Mouse (Mus musculus) gastrocnemius, adult 18-20 months (tissue): ENCODE measurements around the gene Hoxc4. TPM values are rescaled to one million over a fixed set of nuclear protein-coding genes. Genes with fewer than 3 reads are reported as not detected.

ENCODE experiments used
- DNase-seq: peaks from one replicate; pipeline ENCODE4 v3.0.0; 2021; ENCODE audit warnings: low spot score
- microRNA-seq: library from miRNA; unstranded; fragments of <30 nt; microRNA quantifications from one replicate; pipeline ENCODE4 v1.2.0, GENCODE M21; 2021
- total RNA-seq, 2 experiments: library from RNA; stranded (reverse); gene quantifications; 2 replicates each; pipeline ENCODE4 v1.2.3; 2021

The Hoxc4 gene
- total RNA-seq, 2 experiments from 2014 or later, result 3.8 to 5.3 TPM

- DNase-seq, result no peak
Observed at GRCm38 (mm10) chr15:103083598-103083997, 64.9 kb downstream of the Hoxc4 start.

- no peak for DNase-seq
Observed at GRCm38 (mm10) chr15:103084944-103085343, 66.2 kb downstream of the Hoxc4 start.

GRCm38 (mm10) chr15:103085831-103086671, 67.3 kb downstream of the Hoxc4 start:
- peak; percentile 46 for DNase-seq

Small RNAs within 50 kb of the gene (microRNA-seq; reads per million reads assigned to microRNA genes)
- 5,121 reads per million, percentile 91 among the genes with 10 or more reads in this experiment for gene Mir196a-2
- 1,572 reads per million, percentile 87 among the genes with 10 or more reads in this experiment for gene Mir615

Other genes starting within 250 kb of the Hoxc4 start
- not detected for gene Hoxc13, start 97.8 kb upstream of the Hoxc4 start, total RNA-seq
- gene Hoxc12, start 82.2 kb upstream of the Hoxc4 start, total RNA-seq, result not detected
- gene Hoxc11, start 64.5 kb upstream of the Hoxc4 start, total RNA-seq, result 1 to 10 TPM; 6.7 to 8.3 TPM
- 10 to 100 TPM; 78.5 to 88.0 TPM for gene Hoxc10, start 52.1 kb upstream of the Hoxc4 start, total RNA-seq
- 1 to 10 TPM; 1.5 to 2.1 TPM for gene Hoxc5, start 51.5 kb upstream of the Hoxc4 start, total RNA-seq
- 1 to 10 TPM; 6.8 to 7.4 TPM for gene Hoxc9, start 42.5 kb upstream of the Hoxc4 start, total RNA-seq
- 1 to 10 TPM; 1.3 to 1.9 TPM for gene Hoxc8, start 28.3 kb upstream of the Hoxc4 start, total RNA-seq
- 1 to 10 TPM; 5.3 to 5.8 TPM for gene Hoxc6, start 20.7 kb upstream of the Hoxc4 start, total RNA-seq
- 10 to 100 TPM in 1 of 2 experiments, 1 to 10 TPM in 1; 9.4 to 11.3 TPM for gene Smug1, start 148.2 kb downstream of the Hoxc4 start, total RNA-seq
- 10 to 100 TPM; 25.4 to 35.6 TPM for gene Cbx5, start 220.9 kb downstream of the Hoxc4 start, total RNA-seq
- 10 to 100 TPM; 77.2 to 94.8 TPM for gene Hnrnpa1, start 221.5 kb downstream of the Hoxc4 start, total RNA-seq
- not detected for gene Nfe2, start 239.5 kb downstream of the Hoxc4 start, total RNA-seq